Mouse (Mus musculus): ENCODE results near the gene Hoxb5. TPM values are rescaled to one million over a fixed set of nuclear protein-coding genes. Genes with fewer than 3 reads are reported as not detected.

Gene Hoxb5
- total RNA-seq (2022): under 1 TPM; 0.29 to 0.49 (median 0.37) TPM

GRCm38 (mm10) chr11:96303151-96304099 is at the start of gene Hoxb5:
Gene Hoxb5 (plus strand): TSS chr11:96303336.
- peak; percentile 41 to 52 for DNase-seq (ENCODE audit: low spot score in 2 of 2)

DNA sequence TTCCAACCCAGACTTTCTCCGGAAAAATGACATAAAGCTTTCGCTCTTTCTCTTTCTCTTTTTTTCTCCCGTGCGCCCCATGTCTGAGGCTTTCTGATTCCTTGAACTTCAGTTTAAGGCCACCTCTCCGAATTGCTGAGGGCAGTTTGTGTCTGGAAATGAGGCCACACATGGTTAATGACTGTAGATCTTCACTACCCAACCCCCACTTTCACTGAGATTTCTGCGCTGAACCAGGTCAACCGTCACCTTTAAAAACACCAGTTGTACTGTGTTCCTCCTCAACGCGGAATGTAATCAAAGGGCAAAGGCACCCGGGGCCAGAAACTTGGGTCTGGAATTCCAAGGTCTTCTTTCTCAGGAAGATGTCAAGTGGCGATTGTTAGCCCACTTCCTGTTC is 48.9 kb upstream of the Hoxb5 start:
- no peak for DNase-seq (ENCODE audit: low spot score in 2 of 2)

GRCm38 (mm10) chr11:96255111-96255995 is 47.8 kb upstream of the Hoxb5 start:
- DNase-seq (ENCODE audit: low spot score in 2 of 2): no peak

- DNase-seq (ENCODE audit: low spot score in 2 of 2): no peak
Observed at GRCm38 (mm10) chr11:96255996-96256445, 47.1 kb upstream of the Hoxb5 start.

- no peak for DNase-seq (ENCODE audit: low spot score in 2 of 2)
Observed at GRCm38 (mm10) chr11:96257141-96257540, 46.0 kb upstream of the Hoxb5 start.

DNA sequence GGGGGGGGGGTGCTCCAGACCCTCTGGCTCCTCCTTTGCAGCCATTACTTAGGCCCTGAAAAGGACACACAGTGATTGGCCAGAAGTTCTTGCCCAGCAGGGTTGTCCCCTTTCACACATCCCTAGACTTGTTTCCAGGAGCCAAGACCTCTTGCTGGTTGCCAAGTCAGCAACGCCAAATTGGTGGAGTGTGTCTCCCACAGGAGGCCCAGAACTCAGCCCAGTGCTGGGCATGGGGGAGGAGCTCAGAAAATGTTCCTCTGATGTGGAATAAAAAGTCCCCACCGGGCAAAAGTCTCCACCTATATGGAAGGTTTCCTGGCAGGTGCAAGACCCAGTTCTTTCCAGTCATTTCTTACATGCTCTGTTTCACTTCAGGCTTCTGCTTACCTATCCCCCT is 44.1 kb upstream of the Hoxb5 start:
- no peak for DNase-seq (ENCODE audit: low spot score in 2 of 2)

- DNase-seq (ENCODE audit: low spot score in 2 of 2): no peak
Observed at GRCm38 (mm10) chr11:96259511-96259910, 43.6 kb upstream of the Hoxb5 start.

- DNase-seq (ENCODE audit: low spot score in 2 of 2): no peak
Observed at GRCm38 (mm10) chr11:96260310-96260970, 42.7 kb upstream of the Hoxb5 start.

DNA sequence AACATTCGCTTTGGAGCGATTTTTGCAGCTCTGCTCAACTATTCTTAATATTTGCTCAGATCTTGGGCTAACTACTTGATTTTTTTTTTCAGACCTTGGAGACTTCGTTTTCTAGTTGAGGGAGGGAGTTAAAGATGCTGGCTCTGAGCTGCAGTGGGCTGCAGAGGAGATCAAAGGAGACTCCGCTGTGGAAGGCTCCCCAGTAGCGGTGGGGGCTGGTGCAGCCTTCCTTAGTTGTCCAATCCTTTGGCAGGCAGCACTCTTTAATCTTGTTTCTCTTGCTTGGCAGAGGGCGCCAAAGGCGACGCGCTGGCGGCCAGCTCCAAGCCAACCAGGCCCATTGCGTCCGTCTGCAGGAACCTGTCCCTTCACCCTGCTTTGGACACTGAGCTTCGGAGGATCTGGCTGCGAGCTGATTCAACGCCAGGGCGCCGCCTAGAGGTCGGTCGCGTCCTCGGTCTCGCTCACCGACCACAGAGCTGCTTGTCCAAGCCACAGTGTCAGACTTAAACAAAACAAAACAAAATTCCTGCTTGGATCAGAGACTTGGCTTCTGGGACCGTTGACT is 41.7 kb upstream of the Hoxb5 start:
- DNase-seq (ENCODE audit: low spot score in 2 of 2): no peak

GRCm38 (mm10) chr11:96262262-96262830 is 40.8 kb upstream of the Hoxb5 start:
- no peak for DNase-seq (ENCODE audit: low spot score in 2 of 2)

GRCm38 (mm10) chr11:96263636-96264389 is 39.3 kb upstream of the Hoxb5 start:
- DNase-seq (ENCODE audit: low spot score in 2 of 2): no peak

DNA sequence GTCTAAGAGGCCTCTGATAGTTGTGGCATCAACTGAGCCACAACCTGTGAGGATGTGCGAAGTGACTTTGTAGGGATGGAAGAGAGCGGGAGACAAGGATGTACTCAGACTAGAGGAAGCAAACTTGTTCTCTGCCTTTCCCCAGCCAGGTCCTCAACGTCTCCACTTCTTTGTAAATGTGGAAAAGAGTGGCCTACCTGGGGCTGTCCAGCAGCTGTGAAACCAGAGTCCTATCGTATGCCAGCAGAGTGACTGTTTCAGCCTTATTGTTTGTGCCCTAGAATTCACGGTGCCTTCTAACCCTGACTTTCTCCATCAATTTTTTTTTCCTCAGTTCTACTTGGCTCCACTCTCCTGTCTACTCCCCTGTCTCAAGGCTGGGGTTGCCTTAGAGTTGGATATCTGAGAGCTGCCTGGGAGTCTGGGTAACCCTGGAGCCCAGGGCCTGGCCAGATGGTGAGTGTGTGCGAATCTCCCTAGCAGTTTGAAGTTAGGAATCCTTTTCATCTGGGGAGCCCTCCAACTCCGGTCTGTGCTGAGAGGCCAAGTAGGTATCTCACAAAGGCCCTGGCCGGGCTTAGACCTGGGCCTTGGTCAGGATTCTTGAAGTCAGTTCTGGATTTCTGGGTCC is 38.6 kb upstream of the Hoxb5 start:
- no peak for DNase-seq (ENCODE audit: low spot score in 2 of 2)

DNA sequence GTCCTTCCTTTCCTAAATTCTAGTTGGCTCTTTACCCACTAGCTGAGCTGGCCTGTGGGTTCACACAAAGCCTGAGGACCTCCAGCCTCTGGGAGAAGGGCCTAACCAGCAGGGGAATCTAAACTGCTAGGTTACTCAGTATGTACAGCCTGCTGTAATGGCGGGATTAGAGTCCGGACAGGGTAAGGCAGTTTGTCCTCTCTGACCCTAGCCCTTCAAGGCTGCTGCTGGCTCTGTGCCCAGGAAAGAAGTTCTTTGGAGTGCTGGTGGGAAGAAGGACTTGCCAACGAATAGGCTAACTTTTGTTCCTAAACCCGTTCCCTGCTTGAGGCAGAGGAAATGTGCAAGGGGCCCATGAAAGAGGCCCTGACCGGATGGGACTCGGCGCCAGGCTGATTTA is 37.2 kb upstream of the Hoxb5 start:
- no peak for DNase-seq (ENCODE audit: low spot score in 2 of 2)

GRCm38 (mm10) chr11:96267021-96267920 is 35.9 kb upstream of the Hoxb5 start:
- no peak for DNase-seq (ENCODE audit: low spot score in 2 of 2)

DNA sequence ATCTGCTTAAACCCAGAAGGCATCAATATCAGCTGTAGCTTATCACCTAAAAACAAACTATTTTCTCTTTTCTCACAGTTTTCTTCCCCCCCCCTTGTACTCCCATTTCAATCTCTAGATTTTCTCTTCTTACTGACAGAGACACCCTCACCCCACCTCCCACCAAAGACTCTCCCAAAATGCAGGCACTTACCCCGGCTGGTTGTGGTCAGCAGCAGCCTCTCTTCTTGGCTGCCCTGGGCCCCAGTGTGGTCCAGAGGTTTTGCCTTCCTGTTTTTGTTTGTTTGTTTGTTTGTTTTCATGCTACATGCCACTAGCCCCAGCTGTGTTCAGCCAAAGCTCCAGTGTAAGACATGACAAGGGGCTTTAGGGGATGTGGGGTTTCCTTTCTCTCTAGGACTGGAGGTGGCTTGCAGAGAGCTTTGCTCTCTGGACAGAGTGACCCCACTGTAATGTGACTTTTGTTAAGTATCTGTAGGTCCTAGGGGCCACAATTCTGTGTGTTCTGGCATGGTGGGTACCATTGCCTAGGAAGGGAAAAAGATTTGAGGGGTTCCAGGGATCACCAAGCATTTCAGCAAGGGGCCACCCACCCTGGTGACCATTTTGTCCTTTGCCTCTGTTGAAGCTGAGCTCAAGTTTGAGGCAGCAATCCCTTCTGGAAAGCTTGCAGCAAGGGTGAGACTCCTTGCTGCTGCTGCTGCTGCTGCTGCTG is 34.9 kb upstream of the Hoxb5 start:
- DNase-seq (ENCODE audit: low spot score in 2 of 2): no peak

DNA sequence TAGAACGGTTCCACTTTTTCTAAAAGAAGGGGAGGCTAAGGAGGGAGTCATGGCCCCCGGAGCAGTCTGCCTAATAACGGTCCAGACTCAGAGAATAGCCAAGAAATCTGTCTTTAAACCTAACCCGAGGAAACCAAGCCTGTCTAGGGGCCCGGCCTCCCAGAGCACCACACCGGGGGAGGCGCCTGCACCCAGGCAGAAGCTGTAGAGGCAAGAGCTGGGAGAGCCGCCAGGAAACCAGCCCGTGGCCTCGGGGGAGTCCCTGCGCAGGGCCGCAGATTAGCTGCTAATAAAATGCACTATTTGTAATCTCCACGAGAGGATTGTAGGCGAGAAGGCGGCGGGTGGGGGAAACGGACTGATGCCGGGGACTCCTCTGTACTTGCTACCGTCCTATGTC is 33.3 kb upstream of the Hoxb5 start:
- no peak for DNase-seq (ENCODE audit: low spot score in 2 of 2)

- no peak for DNase-seq (ENCODE audit: low spot score in 2 of 2)
Observed at GRCm38 (mm10) chr11:96270996-96271540, 32.1 kb upstream of the Hoxb5 start, which contains the start of gene Hoxb9. Gene Hoxb9 (plus strand): TSS chr11:96271457.
